Mouse (Mus musculus): ENCODE results near the gene Med15. TPM values are rescaled to one million over a fixed set of nuclear protein-coding genes. Genes with fewer than 3 reads are reported as not detected.

The Med15 gene
- polyA plus RNA-seq, 1 experiment from 2014 or later, result 42.0 TPM

DNA sequence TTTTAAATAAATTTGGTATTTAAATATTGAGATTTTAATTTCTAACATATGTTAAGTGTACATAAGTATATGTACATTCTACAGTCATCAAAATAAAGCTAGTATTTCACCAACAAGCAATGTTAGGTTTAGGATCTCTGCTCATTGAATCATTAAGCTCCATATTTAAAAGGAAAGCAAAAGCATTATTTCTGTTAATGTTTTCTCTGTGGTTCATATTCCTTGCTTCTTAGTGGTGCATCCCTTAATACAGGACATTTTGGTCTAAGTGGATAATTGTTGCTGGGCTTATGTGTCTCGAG is 9.4 kb downstream of the Med15 start:
- no peaks in the 10 kb centered on the region for H3K36me3 ChIP-seq (replicated peaks; ENCODE audit: control insufficient read depth, insufficient read depth)
- no peak overlapping the region for H3K27ac ChIP-seq
- no peaks in the 10 kb centered on the region for H3K27me3 ChIP-seq (ENCODE audit: control insufficient read depth, insufficient read depth, low read length)
- H3K4me1 ChIP-seq (replicated peaks; ENCODE audit: control insufficient read depth, insufficient read depth, low read length), result peaks cover 13% of the 10 kb centered on the region
- no peak for ATAC-seq (ENCODE audit: low FRiP score)
- H3K9me3 ChIP-seq (ENCODE audit: control insufficient read depth, low read length), result no peaks in the 10 kb centered on the region
- peak overlapping the region; percentile 94 for H3K4me2 ChIP-seq (replicated peaks)
- peak overlapping the region; percentile 93; the same call in 1 of the 2 replicates for H3K4me3 ChIP-seq (replicated peaks; ENCODE audit: low read length)
- H3K9ac ChIP-seq, result no peak overlapping the region
- WGBS, result 90% methylated on average over 1 of the region's 1 CpGs
- no peak for DNase-seq (ENCODE audit: low spot score)

DNA sequence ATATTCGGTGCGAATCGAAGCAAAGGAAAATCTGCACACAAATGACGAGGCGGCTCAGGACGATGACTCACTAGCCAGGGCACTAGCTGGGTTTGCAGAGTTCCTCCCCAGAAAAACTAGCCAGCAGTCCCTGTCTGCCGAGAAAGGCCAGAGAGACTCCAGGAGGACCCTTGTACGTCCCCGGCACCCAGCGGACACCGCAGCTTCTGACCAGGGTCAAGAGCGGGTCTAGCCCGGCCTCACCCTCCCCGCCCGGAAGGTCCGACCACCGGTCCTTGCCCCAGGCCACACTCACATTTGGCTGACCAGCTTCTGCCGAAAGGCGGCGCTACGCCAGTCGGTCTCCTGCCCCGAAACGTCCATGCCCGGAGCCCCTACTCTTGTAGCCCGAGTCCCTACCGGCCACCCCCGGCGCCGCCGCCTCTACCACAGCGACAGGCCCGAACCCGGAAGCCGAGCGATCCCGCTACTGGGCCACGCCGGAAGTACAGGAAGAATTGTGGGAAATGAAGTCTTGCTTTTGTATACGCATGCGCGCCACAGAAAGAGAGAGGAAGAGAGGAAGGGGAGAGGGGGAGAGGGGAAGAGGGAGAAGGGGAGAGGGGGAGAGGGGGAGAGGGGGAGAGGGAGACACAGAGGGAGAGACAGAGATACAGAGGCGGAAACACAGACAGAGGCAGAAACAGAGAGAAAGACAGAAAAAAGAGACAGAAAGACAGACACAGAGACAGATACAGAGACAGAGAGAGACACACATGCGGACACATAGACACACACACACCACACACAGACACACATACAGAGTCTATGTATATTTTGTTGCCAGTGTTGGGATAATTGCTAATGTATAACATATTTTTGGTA is 10.0 kb downstream of the Med15 start:
- 2% methylated on average over 44 of the region's 44 CpGs for WGBS
- Histone ChIP-seq H3K9ac (peak overlapping the region; percentile 89), H3K4me1 (replicated peaks; ENCODE audit: control insufficient read depth, insufficient read depth, low read length) (peaks cover 13% of the 10 kb centered on the region), H3K4me3 (replicated peaks; ENCODE audit: low read length) (peak overlapping the region; percentile 93), H3K4me2 (replicated peaks) (peak overlapping the region; percentile 94), H3K27me3 (ENCODE audit: control insufficient read depth, insufficient read depth, low read length) (no peaks in the 10 kb centered on the region), H3K36me3 (replicated peaks; ENCODE audit: control insufficient read depth, insufficient read depth) (no peaks in the 10 kb centered on the region), H3K27ac (peak overlapping the region; percentile 82), H3K9me3 (ENCODE audit: control insufficient read depth, low read length) (no peaks in the 10 kb centered on the region)
- ATAC-seq (ENCODE audit: low FRiP score) (peak; percentile 92), DNase-seq (ENCODE audit: low spot score) (peak; percentile 89)

DNA sequence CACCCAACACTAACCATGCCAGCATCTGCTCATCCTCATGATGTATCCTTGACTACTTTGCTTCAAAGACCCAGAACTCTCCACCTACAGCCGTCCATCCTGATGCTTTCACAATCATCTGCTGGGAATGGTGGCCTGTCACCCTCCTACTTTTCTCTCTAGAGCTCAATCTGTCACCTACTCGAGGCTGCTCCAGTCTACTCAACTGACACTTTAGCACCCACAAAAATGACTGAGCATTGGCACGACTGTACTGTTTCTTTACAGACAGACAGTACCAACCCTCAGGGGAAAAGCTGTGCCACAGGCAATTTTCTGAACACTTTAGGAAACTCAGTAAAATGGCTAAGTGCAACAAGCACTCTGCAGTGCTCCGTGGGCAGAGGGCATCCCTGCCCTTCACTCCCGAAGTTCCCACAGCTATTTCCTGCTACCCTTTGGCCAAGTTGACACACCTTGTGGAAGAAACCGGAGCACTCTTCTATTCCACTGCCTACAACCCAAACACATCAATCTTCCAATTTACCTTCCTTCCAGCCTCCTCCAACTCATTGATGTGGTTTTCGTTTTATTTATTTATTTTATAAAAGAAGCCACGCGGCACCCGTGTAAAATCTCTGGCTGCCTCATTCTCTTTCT is 10.8 kb downstream of the Med15 start:
- H3K36me3 ChIP-seq (replicated peaks; ENCODE audit: control insufficient read depth, insufficient read depth), result no peaks in the 10 kb centered on the region
- WGBS, result 10% methylated on average over 10 of the region's 10 CpGs

DNA sequence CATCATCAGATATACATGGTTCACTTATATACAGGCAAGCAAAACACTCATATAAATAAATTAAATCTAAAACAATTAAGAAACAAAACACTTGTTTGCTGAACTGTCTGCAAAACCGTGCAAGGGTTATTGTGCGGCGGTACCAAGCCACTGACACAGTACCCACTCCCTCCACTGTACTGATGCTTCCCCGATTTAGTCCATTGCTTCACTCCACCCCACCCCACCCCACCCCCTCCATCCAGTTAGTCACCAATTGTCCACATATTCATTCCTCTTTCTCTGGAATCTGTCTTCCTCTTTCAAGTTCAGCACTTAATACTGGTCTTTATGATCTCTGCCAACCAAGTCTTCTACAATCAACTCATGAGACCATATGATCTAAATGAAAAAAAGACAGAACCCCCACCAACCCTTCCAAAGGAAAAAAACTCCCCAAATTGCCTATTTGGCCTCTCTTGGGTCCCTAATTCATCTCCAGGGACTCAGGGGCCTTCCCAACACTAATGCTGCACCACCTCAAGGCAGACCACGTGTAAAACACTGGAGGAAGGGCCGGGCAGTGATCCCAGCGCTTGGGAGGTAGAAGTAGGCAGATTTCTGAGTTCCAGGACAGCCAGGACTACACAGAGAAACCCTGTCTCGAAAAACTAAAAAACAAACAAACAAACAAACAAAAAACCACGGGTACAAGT is 11.4 kb downstream of the Med15 start:
- ATAC-seq (ENCODE audit: low FRiP score) (no peak), DNase-seq (ENCODE audit: low spot score) (no peak)
- Histone ChIP-seq H3K27ac (no peak overlapping the region), H3K4me2 (replicated peaks) (peak overlapping the region; percentile 94), H3K4me1 (replicated peaks; ENCODE audit: control insufficient read depth, insufficient read depth, low read length) (peaks cover 13% of the 10 kb centered on the region), H3K4me3 (replicated peaks; ENCODE audit: low read length) (peak overlapping the region; percentile 93), H3K9ac (peak overlapping the region; percentile 89), H3K27me3 (ENCODE audit: control insufficient read depth, insufficient read depth, low read length) (no peaks in the 10 kb centered on the region), H3K9me3 (ENCODE audit: control insufficient read depth, low read length) (no peaks in the 10 kb centered on the region), H3K36me3 (replicated peaks; ENCODE audit: control insufficient read depth, insufficient read depth) (no peaks in the 10 kb centered on the region)
- 69% methylated on average over 9 of the region's 9 CpGs for WGBS

More for the DNA sequence above, 10.8 kb downstream of the Med15 start:
- H3K27me3 ChIP-seq (ENCODE audit: control insufficient read depth, insufficient read depth, low read length), result no peaks in the 10 kb centered on the region
- peak overlapping the region; percentile 82 for H3K27ac ChIP-seq
- H3K4me3 ChIP-seq (replicated peaks; ENCODE audit: low read length), result peak overlapping the region; percentile 93
- ATAC-seq (ENCODE audit: low FRiP score) (no peak; the same call in 1 of the 2 replicates), DNase-seq (ENCODE audit: low spot score) (no peak)
- no peaks in the 10 kb centered on the region for H3K9me3 ChIP-seq (ENCODE audit: control insufficient read depth, low read length)
- H3K9ac ChIP-seq, result peak overlapping the region; percentile 89
- peak overlapping the region; percentile 94 for H3K4me2 ChIP-seq (replicated peaks)
- H3K4me1 ChIP-seq (replicated peaks; ENCODE audit: control insufficient read depth, insufficient read depth, low read length), result peaks cover 13% of the 10 kb centered on the region

DNA sequence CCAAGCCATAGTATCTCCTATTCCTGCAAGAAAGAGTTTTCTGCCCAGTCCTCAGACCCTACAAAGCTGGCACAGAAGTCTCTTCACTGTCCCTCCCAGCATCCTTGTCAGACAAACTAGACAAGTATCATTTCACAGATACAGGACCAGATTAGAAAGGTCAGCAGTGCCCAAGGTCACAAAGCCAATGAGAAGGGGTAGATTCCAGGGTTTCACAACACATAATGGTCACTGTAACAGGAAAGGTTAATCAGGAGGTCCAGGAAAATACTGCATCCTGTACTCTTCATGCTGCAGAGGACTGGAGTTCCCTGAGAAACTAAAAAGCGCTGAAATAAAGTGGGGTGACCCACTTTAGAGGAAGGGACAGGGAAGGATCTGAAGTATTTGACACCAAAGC is 14.9 kb downstream of the Med15 start:
- Histone ChIP-seq H3K9ac (no peak overlapping the region), H3K4me3 (replicated peaks; ENCODE audit: low read length) (no peak overlapping the region), H3K9me3 (ENCODE audit: control insufficient read depth, low read length) (no peaks in the 10 kb centered on the region), H3K4me2 (replicated peaks) (no peak overlapping the region), H3K27me3 (ENCODE audit: control insufficient read depth, insufficient read depth, low read length) (no peaks in the 10 kb centered on the region), H3K27ac (no peak overlapping the region), H3K36me3 (replicated peaks; ENCODE audit: control insufficient read depth, insufficient read depth) (no peaks in the 10 kb centered on the region), H3K4me1 (replicated peaks; ENCODE audit: control insufficient read depth, insufficient read depth, low read length) (peaks cover 13% of the 10 kb centered on the region)
- 93% methylated on average over 1 of the region's 1 CpGs for WGBS
- ATAC-seq (ENCODE audit: low FRiP score), result no peak
- no peak for DNase-seq (ENCODE audit: low spot score)

DNA sequence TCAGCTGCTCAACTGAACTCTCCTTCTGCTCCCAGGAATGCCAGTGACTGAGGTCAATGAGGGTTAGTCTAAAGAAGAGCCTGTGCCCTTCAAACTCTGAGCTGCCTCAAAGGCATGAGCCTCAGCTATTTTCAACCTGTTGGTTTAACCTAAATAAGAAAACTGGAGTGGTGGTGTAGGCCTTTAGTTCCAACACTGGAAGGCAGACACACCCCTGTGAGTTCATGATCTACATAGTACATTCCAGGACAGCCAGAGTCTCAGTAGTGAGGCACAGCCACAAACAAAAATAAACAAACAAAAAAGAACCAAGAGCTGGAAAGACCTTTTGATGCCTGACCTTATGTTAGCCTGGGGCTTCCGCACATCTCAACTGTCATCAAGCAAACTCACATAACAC is 25.1 kb downstream of the Med15 start:
- Histone ChIP-seq H3K4me2 (replicated peaks) (no peak overlapping the region), H3K27ac (no peak overlapping the region), H3K4me3 (replicated peaks; ENCODE audit: low read length) (no peak overlapping the region), H3K9ac (no peak overlapping the region), H3K9me3 (ENCODE audit: control insufficient read depth, low read length) (no peaks in the 10 kb centered on the region), H3K36me3 (replicated peaks; ENCODE audit: control insufficient read depth, insufficient read depth) (peaks cover 2% of the 10 kb centered on the region; the same call in 1 of the 2 replicates), H3K4me1 (replicated peaks; ENCODE audit: control insufficient read depth, insufficient read depth, low read length) (no peaks in the 10 kb centered on the region), H3K27me3 (ENCODE audit: control insufficient read depth, insufficient read depth, low read length) (no peaks in the 10 kb centered on the region)
- ATAC-seq (ENCODE audit: low FRiP score) (no peak), DNase-seq (ENCODE audit: low spot score) (no peak)
- WGBS, result 94% methylated on average over 1 of the region's 1 CpGs

DNA sequence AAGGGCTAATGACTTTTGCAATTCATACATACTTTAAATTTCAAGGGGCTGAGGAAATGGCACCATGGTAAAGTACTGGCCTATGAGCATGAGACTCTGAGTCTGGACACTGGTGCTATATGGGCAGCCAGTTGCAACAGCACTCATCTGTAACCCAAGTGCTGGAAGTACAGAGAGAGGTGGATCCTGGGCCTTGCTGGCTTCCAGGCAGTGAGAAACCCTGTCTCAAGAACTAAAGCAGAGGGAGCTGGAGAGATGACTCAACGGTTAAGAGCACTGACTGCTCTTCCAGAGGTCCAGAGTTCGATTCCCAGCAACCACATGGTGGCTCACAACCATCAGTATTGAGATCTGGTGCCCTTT is 31.7 kb downstream of the Med15 start:
- no peak overlapping the region for H3K4me2 ChIP-seq (replicated peaks)
- WGBS, result 86% methylated on average over 2 of the region's 2 CpGs
- no peak overlapping the region for H3K4me3 ChIP-seq (replicated peaks; ENCODE audit: low read length)
- no peak overlapping the region for H3K9ac ChIP-seq
- no peak overlapping the region for H3K27ac ChIP-seq
- no peaks in the 10 kb centered on the region for H3K9me3 ChIP-seq (ENCODE audit: control insufficient read depth, low read length)
- no peak for DNase-seq (ENCODE audit: low spot score)
- H3K36me3 ChIP-seq (replicated peaks; ENCODE audit: control insufficient read depth, insufficient read depth), result peaks cover 31% of the 10 kb centered on the region
- H3K27me3 ChIP-seq (ENCODE audit: control insufficient read depth, insufficient read depth, low read length), result no peaks in the 10 kb centered on the region
- ATAC-seq (ENCODE audit: low FRiP score), result no peak
- no peaks in the 10 kb centered on the region for H3K4me1 ChIP-seq (replicated peaks; ENCODE audit: control insufficient read depth, insufficient read depth, low read length)

DNA sequence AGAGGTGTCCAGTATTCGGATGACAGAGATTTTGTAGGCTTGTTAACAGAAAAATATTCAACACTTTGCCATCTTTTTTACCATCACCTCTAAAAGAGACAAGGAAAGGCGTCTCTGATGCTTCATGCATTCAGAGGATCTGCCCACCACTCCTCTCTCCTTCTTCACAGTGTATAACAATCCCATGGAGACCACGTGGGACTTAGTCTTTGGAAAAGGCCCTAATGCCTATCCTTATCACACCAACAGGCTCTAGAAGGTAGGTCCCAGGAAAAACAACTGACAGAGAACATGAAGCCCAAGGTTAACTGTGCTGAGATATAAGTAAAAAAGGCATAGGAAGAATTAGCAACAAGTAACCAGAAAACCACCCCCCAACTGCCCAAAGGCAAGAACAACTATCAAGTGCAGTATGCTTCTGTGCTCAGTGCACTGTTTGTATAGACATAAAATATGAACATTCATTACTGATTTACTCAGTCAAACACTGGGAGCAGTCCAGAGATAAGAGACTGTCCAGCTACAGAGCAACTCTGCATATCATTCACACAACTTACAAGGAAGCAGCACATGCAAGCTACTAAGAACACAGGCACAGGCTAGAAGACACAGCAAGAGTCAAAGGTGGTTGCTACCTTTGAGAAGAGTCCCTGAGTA is 32.2 kb downstream of the Med15 start:
- Histone ChIP-seq H3K27ac (no peak overlapping the region), H3K9me3 (ENCODE audit: control insufficient read depth, low read length) (no peaks in the 10 kb centered on the region), H3K4me3 (replicated peaks; ENCODE audit: low read length) (no peak overlapping the region), H3K9ac (no peak overlapping the region), H3K4me1 (replicated peaks; ENCODE audit: control insufficient read depth, insufficient read depth, low read length) (no peaks in the 10 kb centered on the region), H3K4me2 (replicated peaks) (no peak overlapping the region), H3K27me3 (ENCODE audit: control insufficient read depth, insufficient read depth, low read length) (no peaks in the 10 kb centered on the region), H3K36me3 (replicated peaks; ENCODE audit: control insufficient read depth, insufficient read depth) (peaks cover 36% of the 10 kb centered on the region)
- no peak for ATAC-seq (ENCODE audit: low FRiP score)
- 92% methylated on average over 3 of the region's 3 CpGs for WGBS
- DNase-seq (ENCODE audit: low spot score), result no peak

DNA sequence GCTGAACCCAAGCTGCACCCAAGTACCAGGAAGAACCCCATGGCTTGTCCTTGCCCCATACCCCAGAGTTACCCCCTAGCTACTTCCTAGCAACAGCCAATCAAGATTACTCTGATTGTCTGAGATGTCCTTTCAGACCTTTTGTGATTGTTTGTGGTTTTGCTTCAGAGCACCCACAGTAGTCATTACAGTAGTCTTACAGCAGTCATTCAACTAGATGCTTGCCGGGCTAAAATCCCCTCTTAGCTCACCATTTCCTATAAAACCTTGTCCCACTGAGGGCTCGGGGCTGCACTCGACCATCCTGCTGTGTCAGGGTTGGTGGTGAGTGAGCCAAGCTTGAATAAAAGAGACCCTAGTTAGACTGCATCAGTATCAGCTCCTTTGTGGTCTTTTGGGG is 37.8 kb downstream of the Med15 start:
- WGBS, result 93% methylated on average over 3 of the region's 3 CpGs
- peaks cover 54% of the 10 kb centered on the region for H3K36me3 ChIP-seq (replicated peaks; ENCODE audit: control insufficient read depth, insufficient read depth)

More for the DNA sequence above, 37.8 kb downstream of the Med15 start:
- H3K9ac ChIP-seq, result no peak overlapping the region
- no peaks in the 10 kb centered on the region for H3K27me3 ChIP-seq (ENCODE audit: control insufficient read depth, insufficient read depth, low read length)
- no peak for DNase-seq (ENCODE audit: low spot score)
- no peak overlapping the region for H3K27ac ChIP-seq
- H3K4me3 ChIP-seq (replicated peaks; ENCODE audit: low read length), result no peak overlapping the region
- no peaks in the 10 kb centered on the region for H3K9me3 ChIP-seq (ENCODE audit: control insufficient read depth, low read length)
- ATAC-seq (ENCODE audit: low FRiP score), result no peak
- H3K4me1 ChIP-seq (replicated peaks; ENCODE audit: control insufficient read depth, insufficient read depth, low read length), result no peaks in the 10 kb centered on the region
- no peak overlapping the region for H3K4me2 ChIP-seq (replicated peaks)

All from hindbrain, embryonic 14.5 days (tissue).